Mouse (Mus musculus): ENCODE measurements around the gene Tbx15. TPM values are rescaled to one million over a fixed set of nuclear protein-coding genes. Genes with fewer than 3 reads are reported as not detected.
A peak's percentile ranks its signal among the peaks of the same experiment; 100 is the strongest.
"Not testable (repeated sequence)": the region's sequence is repeated elsewhere in the genome, so short reads cannot be mapped to it uniquely, and the experiment has no call there.

Gene Tbx15
- polyA plus RNA-seq, 1 experiment from 2014 or later = 1.1 TPM

- no peak overlapping the region for H3K4me2 ChIP-seq (ENCODE audit: low read depth, low read length)
- peak; percentile 53 for ATAC-seq (ENCODE audit: insufficient read depth, low FRiP score)
- no peak overlapping the region for H3K4me3 ChIP-seq (replicated peaks; ENCODE audit: low read length)
- no peak overlapping the region for H3K27ac ChIP-seq (ENCODE audit: low read length)
- no peak overlapping the region for H3K9ac ChIP-seq (ENCODE audit: low read length)
- H3K4me1 ChIP-seq (ENCODE audit: control insufficient read depth, insufficient read depth, low read length) = no peaks in the 10 kb centered on the region
- no peaks in the 10 kb centered on the region for H3K36me3 ChIP-seq (ENCODE audit: control insufficient read depth, insufficient read depth, low read length)
- 29% methylated on average over 6 of the region's 6 CpGs for WGBS
- no peaks in the 10 kb centered on the region for H3K9me3 ChIP-seq (replicated peaks; ENCODE audit: control insufficient read depth, low read length)
- no peaks in the 10 kb centered on the region for H3K27me3 ChIP-seq (ENCODE audit: control insufficient read depth, insufficient read depth, low read length)
Measured at GRCm38 (mm10) chr3:99290064-99290702, 50.0 kb downstream of the Tbx15 start.

- Histone ChIP-seq H3K27ac (ENCODE audit: low read length) (no peak overlapping the region), H3K4me3 (replicated peaks; ENCODE audit: low read length) (no peak overlapping the region), H3K36me3 (ENCODE audit: control insufficient read depth, insufficient read depth, low read length) (no peaks in the 10 kb centered on the region), H3K4me2 (ENCODE audit: low read depth, low read length) (no peak overlapping the region), H3K4me1 (ENCODE audit: control insufficient read depth, insufficient read depth, low read length) (no peaks in the 10 kb centered on the region), H3K9me3 (replicated peaks; ENCODE audit: control insufficient read depth, low read length) (no peaks in the 10 kb centered on the region), H3K27me3 (ENCODE audit: control insufficient read depth, insufficient read depth, low read length) (no peaks in the 10 kb centered on the region), H3K9ac (ENCODE audit: low read length) (no peak overlapping the region)
- WGBS = 81% methylated on average over 2 of the region's 2 CpGs
- ATAC-seq (ENCODE audit: insufficient read depth, low FRiP score) = no peak
Measured at GRCm38 (mm10) chr3:99290878-99291277, 50.7 kb downstream of the Tbx15 start.

GRCm38 (mm10) chr3:99291386-99291785 is 51.2 kb downstream of the Tbx15 start:
- Histone ChIP-seq H3K4me2 (ENCODE audit: low read depth, low read length) (no peak overlapping the region), H3K9me3 (replicated peaks; ENCODE audit: control insufficient read depth, low read length) (no peaks in the 10 kb centered on the region)

GRCm38 (mm10) chr3:99292531-99292931 is 52.4 kb downstream of the Tbx15 start:
- no peak for ATAC-seq (ENCODE audit: insufficient read depth, low FRiP score)
- Histone ChIP-seq H3K4me2 (ENCODE audit: low read depth, low read length) (no peak overlapping the region), H3K36me3 (ENCODE audit: control insufficient read depth, insufficient read depth, low read length) (no peaks in the 10 kb centered on the region), H3K9ac (ENCODE audit: low read length) (no peak overlapping the region), H3K27ac (ENCODE audit: low read length) (no peak overlapping the region), H3K4me3 (replicated peaks; ENCODE audit: low read length) (no peak overlapping the region), H3K27me3 (ENCODE audit: control insufficient read depth, insufficient read depth, low read length) (no peaks in the 10 kb centered on the region), H3K9me3 (replicated peaks; ENCODE audit: control insufficient read depth, low read length) (no peaks in the 10 kb centered on the region), H3K4me1 (ENCODE audit: control insufficient read depth, insufficient read depth, low read length) (no peaks in the 10 kb centered on the region)
- 76% methylated on average over 3 of the region's 3 CpGs for WGBS

More at GRCm38 (mm10) chr3:99291386-99291785, 51.2 kb downstream of the Tbx15 start:
- no peak overlapping the region for H3K27ac ChIP-seq (ENCODE audit: low read length)
- ATAC-seq (ENCODE audit: insufficient read depth, low FRiP score) = no peak
- no peak overlapping the region for H3K4me3 ChIP-seq (replicated peaks; ENCODE audit: low read length)
- H3K9ac ChIP-seq (ENCODE audit: low read length) = no peak overlapping the region
- H3K4me1 ChIP-seq (ENCODE audit: control insufficient read depth, insufficient read depth, low read length) = no peaks in the 10 kb centered on the region
- H3K36me3 ChIP-seq (ENCODE audit: control insufficient read depth, insufficient read depth, low read length) = no peaks in the 10 kb centered on the region
- H3K27me3 ChIP-seq (ENCODE audit: control insufficient read depth, insufficient read depth, low read length) = no peaks in the 10 kb centered on the region

GRCm38 (mm10) chr3:99294209-99294608 is 54.0 kb downstream of the Tbx15 start:
- not testable (repeated sequence) for H3K4me3 ChIP-seq (replicated peaks; ENCODE audit: low read length); H3K9ac ChIP-seq (ENCODE audit: low read length); H3K4me1 ChIP-seq (ENCODE audit: control insufficient read depth, insufficient read depth, low read length); H3K27me3 ChIP-seq (ENCODE audit: control insufficient read depth, insufficient read depth, low read length); H3K9me3 ChIP-seq (replicated peaks; ENCODE audit: control insufficient read depth, low read length); ATAC-seq (ENCODE audit: insufficient read depth, low FRiP score); H3K4me2 ChIP-seq (ENCODE audit: low read depth, low read length); H3K27ac ChIP-seq (ENCODE audit: low read length); H3K36me3 ChIP-seq (ENCODE audit: control insufficient read depth, insufficient read depth, low read length)
- WGBS = 63% methylated on average over 1 of the region's 1 CpGs

- no peaks in the 10 kb centered on the region for H3K4me1 ChIP-seq (ENCODE audit: control insufficient read depth, insufficient read depth, low read length)
- H3K27me3 ChIP-seq (ENCODE audit: control insufficient read depth, insufficient read depth, low read length) = no peaks in the 10 kb centered on the region
- no peak overlapping the region for H3K27ac ChIP-seq (ENCODE audit: low read length)
- H3K4me3 ChIP-seq (replicated peaks; ENCODE audit: low read length) = no peak overlapping the region
- no peak overlapping the region for H3K9ac ChIP-seq (ENCODE audit: low read length)
- WGBS = 74% methylated on average over 2 of the region's 2 CpGs
- ATAC-seq (ENCODE audit: insufficient read depth, low FRiP score) = no peak
- H3K9me3 ChIP-seq (replicated peaks; ENCODE audit: control insufficient read depth, low read length) = no peaks in the 10 kb centered on the region
- no peak overlapping the region for H3K4me2 ChIP-seq (ENCODE audit: low read depth, low read length)
- H3K36me3 ChIP-seq (ENCODE audit: control insufficient read depth, insufficient read depth, low read length) = no peaks in the 10 kb centered on the region
Measured at GRCm38 (mm10) chr3:99295301-99295700, 55.1 kb downstream of the Tbx15 start.

GRCm38 (mm10) chr3:99296186-99296585 is 56.0 kb downstream of the Tbx15 start:
- no peaks in the 10 kb centered on the region for H3K27me3 ChIP-seq (ENCODE audit: control insufficient read depth, insufficient read depth, low read length)
- H3K36me3 ChIP-seq (ENCODE audit: control insufficient read depth, insufficient read depth, low read length) = no peaks in the 10 kb centered on the region
- H3K4me2 ChIP-seq (ENCODE audit: low read depth, low read length) = no peak overlapping the region
- no peaks in the 10 kb centered on the region for H3K9me3 ChIP-seq (replicated peaks; ENCODE audit: control insufficient read depth, low read length)
- H3K4me1 ChIP-seq (ENCODE audit: control insufficient read depth, insufficient read depth, low read length) = no peaks in the 10 kb centered on the region
- H3K9ac ChIP-seq (ENCODE audit: low read length) = no peak overlapping the region
- no peak overlapping the region for H3K27ac ChIP-seq (ENCODE audit: low read length)
- no peak overlapping the region for H3K4me3 ChIP-seq (replicated peaks; ENCODE audit: low read length)
- WGBS = 72% methylated on average over 5 of the region's 5 CpGs
- no peak for ATAC-seq (ENCODE audit: insufficient read depth, low FRiP score)

GRCm38 (mm10) chr3:99300846-99301245 is 60.7 kb downstream of the Tbx15 start:
- Histone ChIP-seq H3K27ac (ENCODE audit: low read length) (no peak overlapping the region), H3K36me3 (ENCODE audit: control insufficient read depth, insufficient read depth, low read length) (no peaks in the 10 kb centered on the region), H3K9ac (ENCODE audit: low read length) (no peak overlapping the region), H3K4me3 (replicated peaks; ENCODE audit: low read length) (no peak overlapping the region), H3K9me3 (replicated peaks; ENCODE audit: control insufficient read depth, low read length) (no peaks in the 10 kb centered on the region), H3K27me3 (ENCODE audit: control insufficient read depth, insufficient read depth, low read length) (no peaks in the 10 kb centered on the region), H3K4me1 (ENCODE audit: control insufficient read depth, insufficient read depth, low read length) (no peaks in the 10 kb centered on the region), H3K4me2 (ENCODE audit: low read depth, low read length) (no peak overlapping the region)
- ATAC-seq (ENCODE audit: insufficient read depth, low FRiP score) = no peak
- 86% methylated on average over 2 of the region's 2 CpGs for WGBS

- H3K36me3 ChIP-seq (ENCODE audit: control insufficient read depth, insufficient read depth, low read length) = no peaks in the 10 kb centered on the region
- H3K27ac ChIP-seq (ENCODE audit: low read length) = no peak overlapping the region
- H3K9ac ChIP-seq (ENCODE audit: low read length) = no peak overlapping the region
- no peaks in the 10 kb centered on the region for H3K9me3 ChIP-seq (replicated peaks; ENCODE audit: control insufficient read depth, low read length)
- no peak overlapping the region for H3K4me3 ChIP-seq (replicated peaks; ENCODE audit: low read length)
- no peak overlapping the region for H3K4me2 ChIP-seq (ENCODE audit: low read depth, low read length)
- no peak for ATAC-seq (ENCODE audit: insufficient read depth, low FRiP score)
- 40% methylated on average over 2 of the region's 2 CpGs for WGBS
- H3K4me1 ChIP-seq (ENCODE audit: control insufficient read depth, insufficient read depth, low read length) = no peaks in the 10 kb centered on the region
- no peaks in the 10 kb centered on the region for H3K27me3 ChIP-seq (ENCODE audit: control insufficient read depth, insufficient read depth, low read length)
Measured at GRCm38 (mm10) chr3:99310877-99311276, 70.7 kb downstream of the Tbx15 start.
